Mouse (Mus musculus): Measurements from ENCODE around the gene Olfr497. TPM values are rescaled to one million over a fixed set of nuclear protein-coding genes. Genes with fewer than 3 reads are reported as not detected.

The Olfr497 gene
- total RNA-seq (2023), result not detected

GRCm38 (mm10) chr7:108420121-108420520 is at the start of gene Olfr497:
TSS of gene Olfr497 (plus strand) at chr7:108420421.

GRCm38 (mm10) chr7:108392867-108393266 is 27.4 kb upstream of the Olfr497 start, which contains the start of gene Olfr495:
TSS of gene Olfr495 (plus strand) at chr7:108393167.

GRCm38 (mm10) chr7:108465026-108465425 is 44.8 kb downstream of the Olfr497 start, which contains the start of gene Olfr498:
TSS of gene Olfr498 (plus strand) at chr7:108465326.

Other genes with a start within 250 kb of the Olfr497 start
- not detected for gene Olfr486, start 247.7 kb upstream of the Olfr497 start, total RNA-seq (2023)
- gene Olfr487, start 205.8 kb upstream of the Olfr497 start, total RNA-seq (2023), result not detected
- not detected for gene Olfr488, start 162.1 kb upstream of the Olfr497 start, total RNA-seq (2023)
- not detected for gene Olfr490, start 131.5 kb upstream of the Olfr497 start, total RNA-seq (2023)
- gene Olfr491, start 107.0 kb upstream of the Olfr497 start, total RNA-seq (2023), result not detected
- gene Olfr492, start 96.7 kb upstream of the Olfr497 start, total RNA-seq (2023), result not detected
- not detected for gene Olfr493, start 73.4 kb upstream of the Olfr497 start, total RNA-seq (2023)
- gene Olfr494, start 55.1 kb upstream of the Olfr497 start, total RNA-seq (2023), result not detected
- gene Olfr495, start 27.3 kb upstream of the Olfr497 start, total RNA-seq (2023), result not detected
- gene Olfr498, start 44.9 kb downstream of the Olfr497 start, total RNA-seq (2023), result not detected
- not detected for gene Olfr502, start 104.6 kb downstream of the Olfr497 start, total RNA-seq (2023)
- gene Olfr503, start 124.1 kb downstream of the Olfr497 start, total RNA-seq (2023), result not detected
- not detected for gene Olfr504, start 145.4 kb downstream of the Olfr497 start, total RNA-seq (2023)
- gene Olfr506, start 190.4 kb downstream of the Olfr497 start, total RNA-seq (2023), result not detected
- not detected for gene Olfr507, start 201.4 kb downstream of the Olfr497 start, total RNA-seq (2023)
- not detected for gene Olfr508, start 209.6 kb downstream of the Olfr497 start, total RNA-seq (2023)
- not detected for gene Olfr509, start 231.5 kb downstream of the Olfr497 start, total RNA-seq (2023)
- not detected for gene Olfr510, start 246.0 kb downstream of the Olfr497 start, total RNA-seq (2023)